In genomic region chr10:117757259-117757658, GRCm38 (mm10) we compare ENCODE assay signal across 28 mouse cellular contexts. TPM values are rescaled to one million over a fixed set of nuclear protein-coding genes. Genes with fewer than 3 reads are reported as not detected.
"Had no signal": no experiment of that assay in that cellular context is flagged by ENCODE, and none has a peak within 500 bp of the region (broad histone marks: within the 10 kb centered on the region; RNA-seq: fewer than 3 reads in every experiment).

No protein-coding gene starts in this region.

- H3K4me3 ChIP-seq: embryonic facial prominence, embryonic 10.5 days; embryonic facial prominence, embryonic 12.5 days; embryonic facial prominence, embryonic 13.5 days; embryonic facial prominence, embryonic 15.5 days; erythroblast, embryonic 14.5 days; forebrain, embryonic 10.5 days; forebrain, embryonic 12.5 days; forebrain, embryonic 13.5 days; forebrain, embryonic 15.5 days; gastrocnemius, adult 2 months; heart, adult 2 months had no signal

- DNase-seq: cerebellum, adult 8-10 months; cerebellum, adult 9-10 months; cerebellum, adult 9-11 months; cerebellum, postnatal 10 days; cerebellum, postnatal 14 days; cerebellum, postnatal 25 days; cerebellum, postnatal 36 days; embryo, embryonic 11 days; forebrain, postnatal 0 days; gastrocnemius, adult 2 months; gastrocnemius, postnatal 10 days; gastrocnemius, postnatal 14 days; gastrocnemius, postnatal 25 days; gastrocnemius, postnatal 36 days; heart, adult 11 months; heart, adult 18-20 months; heart, adult 2 months had no signal

- ATAC-seq: forebrain, embryonic 13.5 days; forebrain, embryonic 14.5 days; forebrain, embryonic 15.5 days; forebrain, embryonic 16.5 days; forebrain, postnatal 0 days had no signal

- H3K27ac ChIP-seq: embryonic facial prominence, embryonic 10.5 days; embryonic facial prominence, embryonic 12.5 days; embryonic facial prominence, embryonic 13.5 days; embryonic facial prominence, embryonic 15.5 days; forebrain, embryonic 10.5 days; forebrain, embryonic 12.5 days; forebrain, embryonic 13.5 days; forebrain, embryonic 15.5 days; gastrocnemius, adult 2 months; heart, adult 2 months had no signal

- H3K9ac ChIP-seq: embryonic facial prominence, embryonic 12.5 days; embryonic facial prominence, embryonic 13.5 days; embryonic facial prominence, embryonic 15.5 days; forebrain, embryonic 12.5 days; forebrain, embryonic 13.5 days; forebrain, embryonic 15.5 days; forebrain, postnatal 0 days had no signal

- H3K4me2 ChIP-seq: embryonic facial prominence, embryonic 12.5 days; embryonic facial prominence, embryonic 13.5 days; embryonic facial prominence, embryonic 15.5 days; forebrain, embryonic 12.5 days; forebrain, embryonic 13.5 days; forebrain, embryonic 15.5 days had no signal

- H3K4me1 ChIP-seq: embryonic facial prominence, embryonic 10.5 days; embryonic facial prominence, embryonic 12.5 days; embryonic facial prominence, embryonic 13.5 days; embryonic facial prominence, embryonic 15.5 days; forebrain, embryonic 10.5 days; forebrain, embryonic 12.5 days; forebrain, embryonic 13.5 days; forebrain, embryonic 15.5 days had no signal

- H3K9me3 ChIP-seq: embryonic facial prominence, embryonic 10.5 days; embryonic facial prominence, embryonic 12.5 days; embryonic facial prominence, embryonic 13.5 days; embryonic facial prominence, embryonic 15.5 days; forebrain, embryonic 10.5 days; forebrain, embryonic 12.5 days; forebrain, embryonic 13.5 days; forebrain, embryonic 15.5 days had no signal

- H3K27me3 ChIP-seq: embryonic facial prominence, embryonic 12.5 days; embryonic facial prominence, embryonic 13.5 days; embryonic facial prominence, embryonic 15.5 days; forebrain, embryonic 12.5 days; forebrain, embryonic 13.5 days; forebrain, embryonic 15.5 days had no signal

RNA-seq across cellular contexts. Expression of gene Slc35e3, which starts 11.1 kb away (rescaled TPM):
- polyA plus RNA-seq: erythroblast, embryonic 14.5 days had no signal
